Mouse (Mus musculus) left cerebral cortex, postnatal 14 days (tissue): ENCODE measurements at regions not wholly inside any gene's neighbourhood (a gene's known extent, or its start where the extent isn't known, plus 50 kb on each side); places are given as distances from the start of the nearest gene placed in this dataset.
A peak's percentile ranks its signal among the peaks of the same experiment; 100 is the strongest.

Source experiments
- DNase-seq, 2 experiments: peaks; one replicate each; pipeline ENCODE4 v3.0.0; 2021 to 2022; ENCODE audit warnings: low spot score in 2 of 2, mixed read lengths in 1 of 2
- intact Hi-C: fragments of 180-260 bp; cut with DNase I; formaldehyde crosslinking; loops from one replicate; pipeline ENCODE4 v1.15.1; 2025

- intact Hi-C loops = loop anchor here (5.0 kb wide), 1 partner anchor 127 kb away; no protein-coding TSS in a partner anchor
- no peak for DNase-seq
Measured at GRCm38 (mm10) chr3:80209596-80209995, 325.3 kb downstream of the Fam198b start.

GRCm38 (mm10) chr3:80211323-80212109, 327.2 kb downstream of the Fam198b start:
- DNase-seq = peak; percentile 29 to 59
- intact Hi-C loops = no loop called here

GRCm38 (mm10) chr3:80248611-80249010, 364.3 kb downstream of the Fam198b start:
- DNase-seq = peak in 1 of 2 experiments; percentile 41
- intact Hi-C loops = loop anchor here (5.0 kb wide), 1 partner anchor 174 kb away; no protein-coding TSS in a partner anchor

- intact Hi-C loops = loop anchor here (5.0 kb wide), 1 partner anchor 172 kb away; no protein-coding TSS in a partner anchor
Measured at GRCm38 (mm10) chr3:80249974-80250373, 365.6 kb downstream of the Fam198b start.

GRCm38 (mm10) chr3:80255304-80255703, 371.0 kb downstream of the Fam198b start:
- DNase-seq = no peak
- intact Hi-C loops = no loop called here

More at GRCm38 (mm10) chr3:80249974-80250373, 365.6 kb downstream of the Fam198b start:
- peak in 1 of 2 experiments; percentile 15 for DNase-seq

GRCm38 (mm10) chr3:80256383-80256782, 372.1 kb downstream of the Fam198b start:
- intact Hi-C loops = no loop called here
- no peak for DNase-seq

- intact Hi-C loops = no loop called here
- DNase-seq = no peak
Measured at GRCm38 (mm10) chr3:80263095-80263494, 378.8 kb downstream of the Fam198b start.

- DNase-seq = no peak
- intact Hi-C loops = no loop called here
Measured at GRCm38 (mm10) chr3:80284656-80285055, 400.3 kb downstream of the Fam198b start.

GRCm38 (mm10) chr3:80285246-80285645, 400.9 kb downstream of the Fam198b start:
- DNase-seq = no peak
- intact Hi-C loops = no loop called here

- DNase-seq = no peak
Measured at GRCm38 (mm10) chr3:80293485-80293884, 409.2 kb downstream of the Fam198b start.

GRCm38 (mm10) chr3:80307632-80308031, 423.3 kb downstream of the Fam198b start:
- intact Hi-C loops = no loop called here
- DNase-seq = no peak

More at GRCm38 (mm10) chr3:80293485-80293884, 409.2 kb downstream of the Fam198b start:
- intact Hi-C loops = no loop called here

- intact Hi-C loops = no loop called here
- DNase-seq = no peak
Measured at GRCm38 (mm10) chr3:80309931-80310330, 425.6 kb downstream of the Fam198b start.

GRCm38 (mm10) chr3:80311689-80312088, 427.4 kb downstream of the Fam198b start:
- no peak for DNase-seq

GRCm38 (mm10) chr3:80322291-80322690, 438.0 kb downstream of the Fam198b start:
- no peak for DNase-seq
- intact Hi-C loops = no loop called here

More at GRCm38 (mm10) chr3:80311689-80312088, 427.4 kb downstream of the Fam198b start:
- intact Hi-C loops = no loop called here

GRCm38 (mm10) chr3:80324726-80325125, 440.4 kb downstream of the Fam198b start:
- intact Hi-C loops = no loop called here
- no peak for DNase-seq

GRCm38 (mm10) chr3:80331776-80332175, 447.4 kb downstream of the Fam198b start:
- DNase-seq = no peak
- intact Hi-C loops = loop anchor here (10.0 kb wide), 1 partner anchor 247 kb away; no protein-coding TSS in a partner anchor

- intact Hi-C loops = loop anchor here (10.0 kb wide), 1 partner anchor 250 kb away; no protein-coding TSS in a partner anchor
- peak in 1 of 2 experiments; percentile 64 for DNase-seq
Measured at GRCm38 (mm10) chr3:80334446-80334893, 450.1 kb downstream of the Fam198b start.

- DNase-seq = no peak
Measured at GRCm38 (mm10) chr3:80336123-80336674, 451.9 kb downstream of the Fam198b start.

GRCm38 (mm10) chr3:80367972-80368371, 434.7 kb downstream of the Gria2 start:
- DNase-seq = no peak
- intact Hi-C loops = no loop called here

More at GRCm38 (mm10) chr3:80336123-80336674, 451.9 kb downstream of the Fam198b start:
- intact Hi-C loops = loop anchor here (10.0 kb wide), 1 partner anchor 251 kb away; no protein-coding TSS in a partner anchor
